In genomic region chr11:54867903-54868434, GRCm38 (mm10) we compare ENCODE assay signal across 9 mouse cellular contexts. TPM values are rescaled to one million over a fixed set of nuclear protein-coding genes. Genes with fewer than 3 reads are reported as not detected.
A peak's percentile ranks its signal among the peaks of the same experiment; 100 is the strongest.
DNase-seq lines count a peak whose midpoint lies in the region; ATAC-seq and TF ChIP-seq lines count a peak whose summit lies in the region.
"Had no signal": no experiment of that assay in that cellular context is flagged by ENCODE, and none has a peak within 500 bp of the region (broad histone marks: within the 10 kb centered on the region; RNA-seq: fewer than 3 reads in every experiment).

No protein-coding gene starts in this region.

- no peaks in the 10 kb centered on the region for H3K27me3 ChIP-seq in heart, embryonic 13.5 days (replicated peaks)
- no peaks in the 10 kb centered on the region for H3K27me3 ChIP-seq in hindbrain, embryonic 11.5 days (ENCODE audit: control insufficient read depth, insufficient read depth, low read length)
- no peaks in the 10 kb centered on the region for H3K27me3 ChIP-seq in liver, postnatal 0 days (ENCODE audit: insufficient read depth, low read length)

- no peak for ATAC-seq in heart, embryonic 13.5 days (ENCODE audit: extremely low read depth, insufficient number of reproducible peaks, low FRiP score, low TSS enrichment)
- no peak for ATAC-seq in hindbrain, embryonic 11.5 days (ENCODE audit: low FRiP score)
- no peak for ATAC-seq in liver, postnatal 0 days

- in situ Hi-C loops in ES-E14 (cut with MboI; ENCODE audit: low sequenced_read_pairs in 2 of 2, unreplicated experiment in 2 of 2) = no loop called here

- TF ChIP-seq EP300 in liver, postnatal 0 days (IDR thresholded peaks at IDR 0.05; ENCODE audit: low read depth) = no peak

- H3K4me1 ChIP-seq in heart, embryonic 13.5 days = peaks cover 32% of the 10 kb centered on the region
- peaks cover 0 to 6% of the 10 kb centered on the region in 2 experiments; a peak in 3 of 4 replicates for H3K4me1 ChIP-seq in ES-E14 (ENCODE audit: control insufficient read depth in 2 of 2, insufficient read depth in 2 of 2, low read length in 2 of 2, poor library complexity in 1 of 2)
- H3K4me1 ChIP-seq in hindbrain, embryonic 11.5 days (replicated peaks; ENCODE audit: control insufficient read depth, insufficient read depth, low read length) = 0 out of 2 replicates have a peak, but pooled peaks cover 2% of the 10 kb centered on the region
- peaks cover 38% of the 10 kb centered on the region for H3K4me1 ChIP-seq in liver, postnatal 0 days (ENCODE audit: insufficient read depth)

- H3K4me2 ChIP-seq in heart, embryonic 13.5 days = peak overlapping the region; percentile 72
- H3K4me2 ChIP-seq in hindbrain, embryonic 11.5 days (replicated peaks; ENCODE audit: low read depth, low read length) = peak overlapping the region; percentile 54
- H3K4me2 ChIP-seq in liver, postnatal 0 days (ENCODE audit: low read depth, low read length) = peak overlapping the region; percentile 90

- no peak overlapping the region for H3K27ac ChIP-seq in heart, embryonic 13.5 days (replicated peaks)
- H3K27ac ChIP-seq in ES-E14 (ENCODE audit: insufficient read depth, low read depth, low read length, poor library complexity, severe bottlenecking) = no peak overlapping the region
- no peak overlapping the region for H3K27ac ChIP-seq in hindbrain, embryonic 11.5 days (ENCODE audit: low read depth, low read length)
- peak overlapping the region; percentile 97 for H3K27ac ChIP-seq in liver, postnatal 0 days (ENCODE audit: low read depth)

- WGBS in heart, embryonic 13.5 days = 85% methylated on average over 3 of the region's 3 CpGs
- WGBS in hindbrain, embryonic 11.5 days = 91% methylated on average over 3 of the region's 3 CpGs
- WGBS in liver, postnatal 0 days (ENCODE audit: insufficient replicate concordance) = 56% methylated on average over 3 of the region's 3 CpGs

- no peak for TF ChIP-seq CTCF in liver, postnatal 0 days (IDR thresholded peaks at IDR 0.05; ENCODE audit: low read depth)

- peaks cover 46% of the 10 kb centered on the region for H3K36me3 ChIP-seq in heart, embryonic 13.5 days
- peaks cover 21% of the 10 kb centered on the region for H3K36me3 ChIP-seq in ES-E14 (ENCODE audit: control insufficient read depth, insufficient read depth, low read length, poor library complexity, severe bottlenecking)
- H3K36me3 ChIP-seq in hindbrain, embryonic 11.5 days (ENCODE audit: control insufficient read depth, insufficient read depth, low read length) = peaks cover 10% of the 10 kb centered on the region
- H3K36me3 ChIP-seq in liver, postnatal 0 days (replicated peaks; ENCODE audit: insufficient read depth, low read length) = peaks cover 35% of the 10 kb centered on the region

- DNase-seq in heart, postnatal 4 days = no peak
- DNase-seq in ES-E14 (ENCODE audit: low read depth, low spot score) = no peak
- no peak for DNase-seq in hindbrain, embryonic 11.5 days (ENCODE audit: low spot score)
- no peak for DNase-seq in liver, postnatal 0 days
- no peak for DNase-seq in spleen, postnatal 4 days (ENCODE audit: low spot score in 2 of 2)
- no peak for DNase-seq in c-Kit-positive CD71-positive TER-119-positive erythroid progenitor cells, embryonic 14.5 days (ENCODE audit: low spot score)
- DNase-seq in gastrocnemius, postnatal 25 days = no peak
- DNase-seq: lung, postnatal 10 days had no signal

- H3K4me3 ChIP-seq in heart, embryonic 13.5 days = peak overlapping the region; percentile 89
- H3K4me3 ChIP-seq in ES-E14 (ENCODE audit: insufficient read depth in 1 of 2, low read depth in 1 of 2, low read length in 2 of 2, poor library complexity in 1 of 2, severe bottlenecking in 1 of 2) = peak overlapping the region; percentile 15 to 86; a peak in 2 of 4 replicates
- H3K4me3 ChIP-seq in hindbrain, embryonic 11.5 days (ENCODE audit: low read depth, low read length) = peak overlapping the region; percentile 95; the same call in 1 of the 2 replicates
- peak overlapping the region; percentile 87 for H3K4me3 ChIP-seq in liver, postnatal 0 days (ENCODE audit: low read depth, low read length)

- no peaks in the 10 kb centered on the region for H3K9me3 ChIP-seq in heart, embryonic 13.5 days
- no peaks in the 10 kb centered on the region for H3K9me3 ChIP-seq in ES-E14 (ENCODE audit: control insufficient read depth, insufficient read depth, low read depth, low read length)
- no peaks in the 10 kb centered on the region for H3K9me3 ChIP-seq in hindbrain, embryonic 11.5 days (ENCODE audit: control insufficient read depth, low read length)
- no peaks in the 10 kb centered on the region for H3K9me3 ChIP-seq in liver, postnatal 0 days (ENCODE audit: low read length)

- H3K9ac ChIP-seq in heart, embryonic 13.5 days = no peak overlapping the region
- H3K9ac ChIP-seq in ES-E14 (ENCODE audit: insufficient read depth, low read depth, low read length, poor library complexity, severe bottlenecking) = no peak overlapping the region
- H3K9ac ChIP-seq in hindbrain, embryonic 11.5 days (ENCODE audit: low read depth, low read length) = no peak overlapping the region; the same call in 1 of the 2 replicates
- peak overlapping the region; percentile 96; the same call in 1 of the 2 replicates for H3K9ac ChIP-seq in liver, postnatal 0 days (replicated peaks)

TF ChIP-seq in ES-E14, 5 proteins besides CTCF, POLR2A, EP300 and RAD21:
- no peak for TF ChIP-seq ZC3H11A (IDR thresholded peaks at IDR 0.05; ENCODE audit: borderline replicate concordance, low read depth, low read length)
- no peak for TF ChIP-seq ZNF384 (IDR thresholded peaks at IDR 0.05; ENCODE audit: low read depth, low read length)
- TF ChIP-seq HCFC1 (IDR thresholded peaks at IDR 0.05; ENCODE audit: borderline replicate concordance, insufficient read depth, low read length) = no peak
- TF ChIP-seq MAFK (IDR thresholded peaks at IDR 0.05; ENCODE audit: insufficient read depth, low read depth, low read length) = no peak
- no peak for TF ChIP-seq CHD2 (IDR thresholded peaks at IDR 0.05; ENCODE audit: low read depth, low read length)

RNA-seq across cellular contexts. Expression of gene Hint1, which starts 1.8 kb away (rescaled TPM):
- 637 and 710 TPM in 2 replicates for polyA plus RNA-seq in heart, embryonic 13.5 days (2015; fragmentation: Nextera tagmentation; extraction: Ambion mirVana)
- total RNA-seq in heart, postnatal 4 days (2021) = 100 to 1,000 TPM; 364 to 393 TPM
- 641 and 707 TPM in 2 replicates for total RNA-seq in ES-E14 (2012; rRNA removed)
- 654 and 669 TPM in 2 replicates for polyA plus RNA-seq in hindbrain, embryonic 11.5 days (2014; fragmentation: Nextera tagmentation; extraction: Ambion mirVana)
- polyA plus RNA-seq in liver, postnatal 0 days (2015; fragmentation: Nextera tagmentation; extraction: Ambion mirVana) = 791 and 898 TPM in 2 replicates
- total RNA-seq in gastrocnemius, postnatal 25 days (2021) = 100 to 1,000 TPM; 181 to 192 TPM

RNA-seq across cellular contexts. Expression of gene Lyrm7, which starts 7.3 kb away (rescaled TPM):
- 12.2 and 17.2 TPM in 2 replicates for polyA plus RNA-seq in heart, embryonic 13.5 days (2015; fragmentation: Nextera tagmentation; extraction: Ambion mirVana)
- total RNA-seq in heart, postnatal 4 days (2021) = 10 to 100 TPM; 20.3 to 28.3 TPM
- 0.98 and 1.4 TPM in 2 replicates for total RNA-seq in ES-E14 (2012; rRNA removed)
- polyA plus RNA-seq in hindbrain, embryonic 11.5 days (2014; fragmentation: Nextera tagmentation; extraction: Ambion mirVana) = 9.7 and 11.2 TPM in 2 replicates
- 2.9 and 5.0 TPM in 2 replicates for polyA plus RNA-seq in liver, postnatal 0 days (2015; fragmentation: Nextera tagmentation; extraction: Ambion mirVana)
- total RNA-seq in gastrocnemius, postnatal 25 days (2021) = 10 to 100 TPM; 14.4 to 15.3 TPM

RNA-seq across cellular contexts. Expression of gene Gpx3, which starts 34.3 kb away (rescaled TPM):
- polyA plus RNA-seq in heart, embryonic 13.5 days (2015; fragmentation: Nextera tagmentation; extraction: Ambion mirVana) = 1,129 and 1,294 TPM in 2 replicates
- 100 to 1,000 TPM; 153 to 177 TPM for total RNA-seq in heart, postnatal 4 days (2021)
- 11.4 and 13.8 TPM in 2 replicates for total RNA-seq in ES-E14 (2012; rRNA removed)
- 91.4 and 114 TPM in 2 replicates for polyA plus RNA-seq in hindbrain, embryonic 11.5 days (2014; fragmentation: Nextera tagmentation; extraction: Ambion mirVana)
- 29.7 and 30.4 TPM in 2 replicates for polyA plus RNA-seq in liver, postnatal 0 days (2015; fragmentation: Nextera tagmentation; extraction: Ambion mirVana)
- total RNA-seq in gastrocnemius, postnatal 25 days (2021) = 10 to 100 TPM; 26.5 to 56.8 TPM
